Mouse (Mus musculus) left cerebral cortex, adult 8-10 months (tissue): ENCODE results near the gene Pmepa1. TPM values are rescaled to one million over a fixed set of nuclear protein-coding genes. Genes with fewer than 3 reads are reported as not detected.

Source experiments
- DNase-seq, 2 experiments: peaks; one replicate each; pipeline ENCODE4 v3.0.0; 2022; ENCODE audit warnings: low spot score in 2 of 2
- total RNA-seq, 4 experiments: library from RNA; stranded (reverse); gene quantifications; 2 replicates each; pipeline ENCODE4 v1.2.4; 2022

The Pmepa1 gene
- total RNA-seq: 10 to 100 TPM; 34.3 to 67.8 (median 49.6) TPM

DNA sequence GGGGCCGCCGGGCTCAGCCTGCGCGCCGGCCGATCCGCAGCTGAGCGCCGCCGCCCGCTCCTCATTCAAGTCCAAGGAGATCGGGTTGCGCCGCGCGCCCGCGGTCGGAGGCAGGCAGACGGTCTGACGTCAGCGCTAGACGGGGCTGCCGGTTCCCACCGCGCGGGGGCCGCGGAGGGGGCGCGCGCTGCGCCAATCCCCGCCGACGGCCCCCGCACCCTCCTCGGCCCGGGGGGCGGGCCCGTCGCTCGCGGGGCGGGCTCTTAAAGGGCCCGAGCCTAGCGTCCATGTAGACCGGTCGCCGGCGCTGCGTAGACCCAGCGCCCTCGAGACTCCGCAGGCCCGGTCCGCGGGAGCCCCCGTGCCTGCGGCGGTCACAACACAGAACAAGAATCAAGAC lies at the start of gene Pmepa1:
Gene Pmepa1 (minus strand): TSS at position 125 of the 400 bp plus-strand sequence.
- DNase-seq: peak; percentile 68 to 88

DNA sequence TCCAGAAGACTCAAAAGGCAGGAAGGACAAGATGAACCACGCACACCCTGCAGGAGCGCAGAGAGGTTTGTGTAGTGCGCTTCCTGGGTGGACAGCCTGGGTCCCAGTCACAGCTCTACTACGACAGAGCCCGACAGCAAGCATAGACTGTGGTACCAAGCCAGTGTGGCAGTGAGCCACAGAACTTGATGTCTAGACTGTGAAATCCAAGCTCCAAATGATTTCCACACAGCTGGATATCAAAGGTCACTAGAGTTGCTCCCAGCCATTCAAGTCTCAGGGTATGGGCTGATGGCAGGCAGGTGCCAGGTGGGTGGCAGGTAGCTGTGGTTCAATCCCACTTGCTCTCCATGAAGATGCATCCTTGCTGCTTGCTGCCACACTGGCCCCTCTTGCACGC lies 45.4 kb upstream of the Pmepa1 start:
- DNase-seq: no peak

DNA sequence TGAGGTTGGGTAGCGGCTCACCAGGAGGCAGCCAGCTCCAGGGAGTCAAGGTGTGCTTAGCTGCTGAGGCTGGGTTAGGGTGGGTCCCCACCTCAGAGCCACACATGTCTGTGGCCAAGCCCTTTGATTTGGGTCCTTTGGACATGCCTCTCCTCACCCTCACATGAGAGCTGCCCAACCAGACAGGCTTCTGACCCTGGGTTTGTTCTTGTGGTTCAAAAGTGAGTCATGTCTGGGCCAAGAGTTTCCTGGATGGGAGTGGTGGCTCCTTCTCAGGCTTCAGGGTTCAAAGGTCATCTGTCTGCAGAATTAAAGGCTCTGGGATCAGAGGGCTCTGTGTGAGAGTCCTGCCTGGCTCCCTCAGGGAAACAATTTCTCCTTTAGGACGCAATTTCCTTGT lies 44.9 kb upstream of the Pmepa1 start:
- DNase-seq: no peak

DNA sequence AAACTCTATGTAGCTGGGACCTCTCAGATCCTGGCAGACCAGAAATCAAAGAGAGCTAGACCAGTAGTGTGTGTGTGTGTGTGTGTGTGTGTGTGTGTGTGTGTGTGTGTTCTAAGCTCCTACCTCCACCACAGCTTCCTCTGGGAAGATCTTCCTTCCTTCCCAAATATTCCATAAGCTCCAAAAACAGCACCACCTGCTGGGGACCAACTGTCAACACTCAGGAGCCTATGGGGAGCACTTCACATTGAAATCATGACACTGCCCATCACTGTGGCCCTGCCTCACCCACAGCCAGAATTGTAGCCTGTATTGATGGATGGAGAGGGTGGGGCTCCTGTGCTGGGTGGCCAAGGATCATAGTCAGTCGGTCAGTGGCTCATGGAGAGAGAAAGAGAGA lies 38.0 kb upstream of the Pmepa1 start:
- no peak for DNase-seq

DNA sequence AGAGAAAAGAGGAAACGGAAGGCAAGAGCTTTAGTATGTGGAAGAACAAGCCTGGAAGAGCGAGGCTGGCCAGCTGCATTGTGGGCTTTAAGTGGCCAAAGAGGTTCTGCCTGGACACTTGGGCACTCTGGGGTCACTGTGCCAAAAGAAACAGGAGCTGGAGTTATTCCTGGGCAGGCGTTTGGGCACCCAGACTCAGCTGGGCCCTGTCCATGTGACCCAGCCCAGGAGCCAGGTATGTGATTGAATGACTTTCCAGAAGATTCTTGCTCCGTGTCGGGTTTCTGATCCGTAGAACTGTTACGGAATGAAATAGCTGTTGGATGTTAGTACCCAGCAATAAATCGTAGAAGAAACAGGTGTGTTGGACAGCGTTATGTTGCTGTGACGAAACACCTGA lies 32.2 kb upstream of the Pmepa1 start:
- no peak for DNase-seq

DNA sequence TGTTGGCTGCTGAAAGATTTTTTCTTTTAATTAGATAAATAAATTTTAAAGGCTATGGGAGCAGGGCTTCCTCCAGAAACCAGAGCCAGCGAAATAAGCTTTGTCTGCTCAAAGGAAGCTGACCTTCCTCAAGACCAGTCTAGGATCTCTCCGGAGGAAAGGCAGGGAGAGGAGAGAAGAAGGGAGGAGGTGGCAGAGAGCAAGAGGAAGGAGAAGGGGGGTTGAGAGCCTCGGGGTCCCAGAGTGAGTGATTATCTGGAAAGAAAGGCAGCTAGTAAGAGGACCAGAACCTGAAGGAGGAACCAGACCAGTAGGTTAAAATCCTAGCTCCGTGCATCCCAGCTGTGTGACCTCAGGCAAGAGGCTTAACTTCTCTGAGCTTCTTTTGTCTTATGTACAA lies 31.7 kb upstream of the Pmepa1 start:
- DNase-seq: no peak

DNA sequence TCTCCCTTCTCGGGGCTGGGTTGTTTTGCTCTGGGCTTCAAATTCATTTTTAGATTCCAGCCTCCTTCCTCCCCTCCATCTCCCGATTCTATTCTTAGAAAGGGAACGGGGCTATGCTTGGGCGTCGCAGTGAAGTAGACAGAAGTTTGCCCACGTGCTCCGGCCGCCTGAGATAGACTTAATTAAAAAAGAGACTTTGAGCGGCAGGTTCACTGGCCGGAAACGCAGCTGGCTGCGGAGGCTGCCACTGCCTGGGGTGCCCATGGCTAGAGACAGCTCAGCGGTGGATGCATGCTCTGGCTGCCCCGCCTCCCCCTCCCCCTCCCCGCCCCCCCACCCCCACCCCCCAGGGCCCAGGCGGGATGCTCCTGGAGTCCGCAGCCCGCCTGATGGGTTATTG lies 31.2 kb upstream of the Pmepa1 start:
- peak; percentile 25 to 80 for DNase-seq

DNA sequence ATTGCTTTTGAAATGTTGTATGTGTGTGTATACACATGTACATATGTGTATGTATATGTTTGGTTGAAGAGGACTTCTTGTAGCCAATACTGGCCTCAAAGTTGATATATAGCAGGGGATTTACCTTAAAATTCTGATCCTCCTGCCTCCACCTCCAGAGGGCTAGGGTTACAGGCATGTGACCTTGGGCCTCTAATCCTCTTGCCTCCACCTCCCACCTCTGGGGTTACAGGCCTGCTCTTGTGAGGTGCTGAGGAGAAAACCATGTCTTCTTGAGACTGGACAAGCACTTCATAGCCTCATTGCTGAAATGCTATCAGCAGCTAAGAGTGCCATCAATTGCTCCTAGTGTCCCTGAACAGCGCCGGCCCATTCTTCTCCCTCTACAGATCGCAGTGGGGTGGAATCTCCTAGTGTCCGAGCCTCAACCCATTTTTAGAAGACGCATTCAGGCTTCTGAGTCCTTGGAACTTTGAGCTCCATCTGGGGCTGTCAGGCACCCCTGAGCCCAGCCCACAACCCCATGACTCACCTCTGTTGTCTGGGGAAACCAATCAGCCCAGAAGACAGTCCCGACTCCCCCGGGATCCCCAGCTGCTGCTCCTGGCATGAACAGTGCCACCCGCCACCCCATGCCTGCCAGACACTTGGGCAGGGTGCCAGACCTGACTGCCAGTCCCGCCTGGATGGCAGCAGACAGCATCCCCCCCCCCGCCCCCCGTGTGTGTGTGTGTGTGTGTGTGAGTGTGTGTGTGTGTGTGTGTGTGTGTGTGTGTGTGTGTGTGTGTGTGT lies 30.6 kb upstream of the Pmepa1 start:
- peak; percentile 53 to 91 for DNase-seq

DNA sequence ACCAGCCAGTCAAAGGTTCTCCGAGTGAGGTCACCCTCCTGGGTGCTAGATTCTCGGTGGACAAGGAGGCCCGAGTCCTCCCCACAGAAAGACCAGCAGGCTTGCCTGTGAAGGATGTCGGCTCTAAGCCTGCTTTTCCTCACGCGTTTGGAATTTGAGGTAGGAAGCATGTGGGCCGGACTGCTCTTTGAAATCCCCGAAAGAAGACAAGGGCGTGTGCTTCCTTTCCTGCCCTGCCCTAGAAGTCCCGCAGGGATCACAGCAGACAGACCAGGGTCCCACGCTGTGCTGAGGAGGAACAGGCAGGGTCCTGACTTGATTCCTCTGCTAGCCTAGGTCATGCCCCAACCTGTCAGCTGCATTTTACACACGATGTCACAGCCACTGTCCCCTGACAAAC lies 28.7 kb upstream of the Pmepa1 start:
- no peak for DNase-seq

DNA sequence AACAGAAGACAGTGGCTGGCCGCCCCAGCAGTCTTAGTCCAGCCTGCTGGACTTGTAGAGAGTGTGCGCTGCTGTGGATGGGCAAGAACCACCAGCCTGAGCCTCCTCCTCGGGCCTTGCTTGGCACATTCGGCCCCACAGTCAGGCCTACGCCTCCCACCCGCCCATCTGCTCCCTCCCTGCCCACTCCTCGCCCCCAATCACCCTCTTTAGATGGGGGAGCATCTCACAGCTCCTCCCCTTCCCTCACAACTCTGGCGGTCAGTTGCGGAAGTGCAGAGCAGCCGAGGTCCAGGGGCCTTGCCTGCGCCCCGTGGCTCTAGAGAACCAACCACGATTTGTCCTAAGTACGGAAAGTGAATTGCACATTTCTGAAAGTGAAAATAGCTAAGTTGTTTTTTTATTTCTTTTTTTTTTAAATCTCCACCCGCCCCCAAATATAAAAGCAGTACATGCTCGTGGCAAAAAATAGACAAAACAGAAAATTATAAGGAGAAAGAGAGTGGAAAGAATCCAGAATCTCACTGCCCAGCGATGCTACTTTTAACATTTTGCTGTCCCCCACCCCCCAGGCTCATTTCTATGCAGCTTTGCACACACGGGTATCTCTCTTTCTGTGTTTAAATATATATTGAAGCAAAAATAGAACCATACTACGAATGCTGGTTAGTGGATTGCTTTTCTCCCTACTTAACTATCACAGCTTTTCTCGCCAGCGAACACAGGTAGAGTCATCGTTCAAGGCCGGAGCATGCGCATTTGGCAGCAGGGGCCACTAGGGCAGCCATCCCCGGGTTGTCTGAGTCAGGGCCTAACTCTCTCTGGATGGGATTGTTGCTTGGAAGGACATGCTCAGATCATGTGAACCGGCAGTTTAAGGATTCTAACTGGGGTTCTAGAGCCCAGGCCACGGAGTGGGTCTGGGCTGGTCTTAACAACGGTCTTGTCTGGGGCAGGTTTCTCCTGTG lies 24.6 kb upstream of the Pmepa1 start:
- DNase-seq: peak in 1 of 2 experiments; percentile 41

DNA sequence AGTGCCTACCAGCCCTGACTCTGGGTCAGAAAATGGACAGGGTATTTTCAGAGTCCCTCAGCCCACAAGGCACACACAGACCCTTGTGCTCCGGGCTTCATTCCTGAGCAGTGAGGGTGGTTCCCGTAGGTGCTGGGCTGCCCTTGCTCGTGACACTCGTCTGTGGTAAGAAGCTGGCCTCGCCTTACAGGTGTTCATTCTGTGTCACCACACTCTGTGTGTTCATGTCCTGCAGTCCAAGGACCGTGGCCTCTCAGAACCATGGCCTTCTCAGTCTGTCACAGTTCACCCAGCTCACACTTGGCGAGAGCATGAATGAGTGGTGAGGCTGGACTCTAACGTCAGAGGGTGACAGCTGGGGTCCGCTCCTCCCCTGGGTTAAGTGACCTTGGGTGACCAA lies 20.1 kb upstream of the Pmepa1 start:
- DNase-seq: no peak

DNA sequence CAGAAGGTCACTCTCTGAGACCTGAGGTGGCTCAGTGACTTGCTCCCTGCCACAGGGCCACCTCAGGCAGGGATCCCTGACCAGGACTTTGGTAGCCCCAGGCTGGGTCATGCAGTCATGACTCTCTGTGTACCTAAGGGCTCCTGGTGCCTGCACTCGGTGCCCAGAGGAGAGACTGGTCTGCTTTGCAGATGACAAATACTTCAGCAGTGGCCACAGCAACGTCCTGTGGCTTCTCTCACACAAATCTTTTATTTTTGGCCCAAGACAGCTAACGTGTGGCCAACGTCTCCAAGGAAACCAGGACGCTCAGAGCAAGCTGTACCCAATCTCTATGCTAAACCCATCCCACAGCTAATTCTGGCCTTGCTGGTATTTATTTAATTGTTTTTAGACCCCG lies 16.7 kb upstream of the Pmepa1 start:
- DNase-seq: no peak

DNA sequence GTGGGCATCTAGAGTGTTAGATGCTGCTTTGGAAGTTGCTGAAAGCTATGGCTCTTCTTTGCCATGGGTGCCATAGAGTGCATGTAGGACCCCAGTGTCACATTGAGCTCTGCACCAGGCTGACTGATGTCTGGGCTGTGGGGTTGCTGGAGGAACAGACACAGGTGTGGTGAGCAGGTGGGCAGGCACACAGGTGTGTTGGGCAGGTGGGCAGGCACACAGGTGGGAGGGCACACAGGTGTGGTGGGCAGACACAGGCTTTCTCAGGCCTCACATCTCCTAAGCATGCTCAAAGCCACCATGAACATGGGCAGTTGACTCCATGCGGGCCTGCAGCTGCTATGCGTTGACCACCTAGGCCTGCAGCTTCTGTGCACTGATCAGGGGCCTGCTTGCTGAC lies 16.2 kb upstream of the Pmepa1 start:
- no peak for DNase-seq

DNA sequence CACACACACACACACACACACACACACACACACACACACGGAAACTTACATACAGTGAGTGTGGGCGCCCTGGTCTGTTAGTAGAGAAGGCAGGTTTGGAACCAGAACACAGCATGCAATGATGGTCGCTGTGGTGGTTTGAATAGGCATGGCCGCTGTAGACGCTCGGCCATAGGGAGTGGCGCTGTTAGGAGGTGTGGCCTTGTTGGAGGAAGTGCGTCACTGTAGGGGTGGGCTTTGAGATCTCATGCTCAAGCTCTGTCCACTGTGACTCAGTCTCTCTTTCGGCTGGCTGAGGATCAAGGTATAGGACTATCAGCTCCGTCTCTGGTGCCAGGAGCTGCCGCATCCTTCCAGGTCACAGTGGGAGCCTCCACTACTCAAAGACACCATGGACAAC lies 14.6 kb upstream of the Pmepa1 start:
- no peak for DNase-seq

DNA sequence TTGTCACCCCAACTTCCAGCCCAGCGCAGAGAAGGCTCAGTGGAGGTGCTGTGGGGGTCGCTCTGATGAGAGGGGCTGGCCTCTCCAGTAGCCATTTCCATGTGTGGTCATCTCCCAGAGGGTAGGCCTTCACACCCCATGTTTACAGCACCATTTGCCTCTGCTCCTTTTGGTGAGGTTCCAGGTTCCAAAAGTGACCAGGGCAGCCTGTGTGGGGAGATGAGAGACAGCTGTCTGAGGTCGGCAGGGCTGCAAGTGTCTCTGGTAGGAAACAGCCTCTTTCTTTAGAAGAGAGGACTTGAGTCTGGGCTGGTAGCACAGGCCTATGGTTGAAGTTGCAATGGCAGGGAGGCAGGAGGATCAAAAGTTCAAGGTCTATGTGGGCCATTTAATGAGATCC lies 13.6 kb upstream of the Pmepa1 start:
- DNase-seq: no peak

DNA sequence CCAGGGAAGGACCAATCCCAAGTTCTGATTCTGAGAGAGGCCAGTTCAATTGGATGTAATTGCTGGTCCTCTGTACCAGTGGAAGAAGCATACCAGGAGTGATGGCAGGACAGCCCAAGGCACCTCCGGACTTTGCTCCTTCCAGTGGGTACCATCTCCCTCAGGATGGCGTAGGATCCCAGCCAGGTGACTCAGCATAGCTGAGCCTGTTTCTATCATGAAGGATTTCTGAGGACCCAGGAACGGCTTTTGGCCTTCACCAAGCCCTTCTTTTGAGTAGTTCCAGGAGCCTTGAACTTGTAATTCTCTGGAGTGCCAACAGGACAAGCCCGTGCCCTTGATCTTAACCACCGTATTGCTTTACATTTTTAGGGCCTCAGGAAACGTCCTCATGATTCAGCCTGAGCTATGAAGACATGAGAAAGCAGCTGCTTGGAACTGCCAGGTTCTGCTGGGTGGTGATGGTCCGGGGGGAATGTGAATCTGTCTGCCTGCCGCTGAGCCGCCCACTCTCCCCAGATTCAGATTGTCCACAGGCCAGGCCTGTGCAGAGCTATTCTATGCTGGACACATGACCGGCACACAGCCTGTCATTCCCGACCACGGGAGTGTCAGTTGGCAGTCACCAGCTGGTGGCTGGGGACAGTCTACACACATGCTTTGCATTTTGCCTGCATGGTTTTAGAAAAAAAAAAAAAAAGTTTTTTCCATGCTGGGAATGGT lies 9.6 kb upstream of the Pmepa1 start:
- DNase-seq: no peak

DNA sequence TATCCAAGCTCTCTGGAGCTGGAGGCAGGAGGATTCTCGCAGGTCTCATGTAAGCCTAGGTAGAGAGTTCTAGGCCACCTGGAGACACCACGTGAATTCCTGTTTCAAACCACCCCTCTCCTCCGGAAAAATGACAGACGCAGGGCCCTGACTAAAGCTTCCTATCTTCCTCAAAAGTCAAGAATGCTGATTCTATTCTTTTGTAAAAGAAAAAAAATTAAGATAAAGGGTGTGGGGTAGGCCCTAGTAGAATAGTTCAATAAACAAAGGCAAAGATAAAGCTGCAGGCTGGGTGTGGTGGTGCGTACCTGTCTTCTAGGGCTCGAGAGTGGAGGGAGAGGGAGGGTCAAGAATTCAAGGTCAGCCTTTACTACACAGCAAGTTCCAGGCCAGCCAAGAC lies 8.4 kb upstream of the Pmepa1 start:
- DNase-seq: no peak

DNA sequence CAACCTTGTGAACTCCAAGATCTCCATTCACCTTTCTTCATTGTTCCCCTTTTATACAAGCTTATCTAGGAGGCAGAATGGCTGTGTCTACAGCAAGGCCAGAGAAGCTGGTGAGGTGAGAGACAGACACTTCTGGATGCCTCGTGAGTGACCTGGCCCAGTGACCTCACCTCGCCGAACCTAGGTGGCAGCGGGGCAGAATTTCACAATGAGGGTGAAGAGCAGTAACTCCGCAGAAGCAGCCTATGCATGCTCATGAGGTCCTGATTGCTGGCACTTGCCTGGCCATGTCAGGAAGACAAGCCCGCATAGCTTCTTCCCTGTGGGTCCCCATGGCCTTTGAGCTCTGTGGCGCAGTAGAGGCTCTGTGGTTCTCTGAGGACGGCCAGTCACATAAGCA lies 5.9 kb upstream of the Pmepa1 start:
- DNase-seq: no peak

DNA sequence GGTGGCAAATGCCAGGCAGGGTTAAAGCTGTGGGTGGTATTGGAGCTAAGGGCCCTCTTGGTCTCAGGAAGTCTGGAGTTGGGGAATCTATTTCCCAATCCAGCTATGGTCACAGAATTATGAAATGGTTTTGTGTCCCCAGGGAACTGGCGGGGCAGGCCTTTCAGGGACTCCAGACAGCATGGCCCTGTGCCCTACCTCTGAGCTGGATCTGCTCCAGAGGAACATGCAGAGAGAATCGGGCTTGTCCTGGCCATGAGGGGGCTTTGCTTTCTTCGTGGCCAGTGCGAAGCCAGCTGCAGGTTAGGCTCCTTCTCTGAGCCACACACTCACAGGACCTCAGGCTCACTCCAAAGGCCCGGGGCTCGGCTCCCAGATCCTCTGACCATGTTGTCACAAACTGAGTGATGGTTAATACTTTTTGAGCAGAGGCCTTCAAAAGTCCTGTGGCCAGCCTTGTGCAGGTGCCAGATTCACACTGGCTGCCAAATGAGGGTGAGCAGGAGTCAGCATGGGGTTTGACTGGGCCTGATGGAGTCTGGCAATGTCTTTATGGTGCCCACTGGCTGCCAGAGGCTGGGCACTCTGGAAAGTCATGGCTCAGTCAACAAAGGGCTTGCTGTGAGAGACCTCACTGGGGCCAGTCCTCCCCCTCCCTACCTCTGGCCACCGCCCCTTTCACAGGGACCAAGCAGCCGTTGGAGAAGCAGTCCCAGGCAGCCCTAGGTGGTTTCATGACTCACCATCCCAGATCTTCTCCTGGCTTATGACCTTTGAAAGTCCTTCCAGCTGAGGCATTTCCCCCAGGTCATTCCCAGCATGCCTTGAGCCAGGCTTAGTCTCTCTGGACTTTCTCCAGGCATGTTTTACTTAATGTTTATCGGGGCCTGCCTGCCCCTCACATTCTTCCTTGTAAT lies 4.9 kb upstream of the Pmepa1 start:
- DNase-seq: no peak

DNA sequence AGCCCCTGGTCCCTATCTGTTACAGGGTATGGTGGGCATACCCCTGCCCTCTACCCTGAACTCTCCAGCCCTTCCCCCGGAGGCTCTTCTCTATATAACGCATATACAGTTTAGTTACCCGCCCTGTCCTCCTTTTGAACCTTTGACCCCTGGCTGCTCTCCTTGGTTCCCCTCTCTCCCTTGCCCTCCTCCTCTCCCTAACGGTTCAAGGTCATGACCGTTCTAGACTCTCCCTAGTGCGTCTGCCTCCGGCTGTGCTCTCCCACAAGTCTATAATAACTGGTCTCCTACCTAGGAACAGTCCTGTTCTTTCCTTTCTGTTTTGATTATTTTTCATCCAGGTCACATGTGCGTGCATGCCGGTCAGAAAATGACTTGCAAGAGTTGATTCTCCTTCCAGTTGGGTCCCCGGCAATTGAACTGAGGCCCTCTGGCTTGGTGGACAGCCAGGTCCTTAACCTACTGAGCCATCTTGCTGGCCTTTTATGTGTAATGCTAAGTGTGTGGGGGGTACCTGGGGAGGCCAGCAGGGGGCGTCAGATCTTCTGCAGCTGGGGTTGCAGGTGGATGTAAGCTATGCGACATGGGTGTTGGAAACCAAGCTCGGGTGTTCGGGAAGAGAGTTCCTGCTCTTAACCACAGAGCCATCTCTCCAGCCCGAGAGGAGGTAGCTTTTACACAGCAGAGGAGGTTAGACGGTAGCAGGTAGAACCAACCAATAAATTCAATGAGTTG lies 2.7 kb upstream of the Pmepa1 start:
- DNase-seq: no peak
